Mouse (Mus musculus) Patski (cell line): ENCODE measurements around the gene Cenpj. TPM values are rescaled to one million over a fixed set of nuclear protein-coding genes. Genes with fewer than 3 reads are reported as not detected.

Experiments used
- ATAC-seq: fragments of 100-300 bp; one replicate; pipeline ENCODE4 v1.8.0; 2021
- CTCF ChIA-PET: fragments of 350-600 bp; sonication (Branson Sonifier 250); formaldehyde crosslinking; loops from one replicate; lab custom pipeline; 2022; ENCODE audit warnings: inconsistent platforms; lab: Charles Lee
- POLR2A ChIA-PET: fragments of 350-600 bp; sonication (Branson Sonifier 250); formaldehyde crosslinking; loops from one replicate; lab custom pipeline; 2022; ENCODE audit warnings: antibody characterized with exemption, inconsistent platforms; lab: Charles Lee
- DNase-seq: peaks from one replicate; pipeline ENCODE4 v3.0.0-alpha.2; 2011; ENCODE audit warnings: low read depth, low spot score
- H3K27me3 ChIP-seq: fragments of 371-371 bp; one replicate; pipeline ENCODE4 v1.5.1; 2021
- CTCF ChIP-seq: fragments of 100-300 bp; IDR thresholded peaks from one replicate; pipeline ENCODE4 v1.5.1; 2021
- in situ Hi-C: fragments of 300-500 bp; cut with MboI; formaldehyde crosslinking; loops from 3 replicates; pipeline ENCODE4 v1.11.1; 2018; ENCODE audit warnings: low pct_unique_long_range_greater_than_20kb, mixed read lengths
- polyA plus RNA-seq: library from polyadenylated mRNA; unstranded; gene quantifications from one replicate; pipeline ENCODE4 v1.2.3, GENCODE M21; 2021

The Cenpj gene
- polyA plus RNA-seq, 1 experiment from 2014 or later: 13.1 TPM

DNA sequence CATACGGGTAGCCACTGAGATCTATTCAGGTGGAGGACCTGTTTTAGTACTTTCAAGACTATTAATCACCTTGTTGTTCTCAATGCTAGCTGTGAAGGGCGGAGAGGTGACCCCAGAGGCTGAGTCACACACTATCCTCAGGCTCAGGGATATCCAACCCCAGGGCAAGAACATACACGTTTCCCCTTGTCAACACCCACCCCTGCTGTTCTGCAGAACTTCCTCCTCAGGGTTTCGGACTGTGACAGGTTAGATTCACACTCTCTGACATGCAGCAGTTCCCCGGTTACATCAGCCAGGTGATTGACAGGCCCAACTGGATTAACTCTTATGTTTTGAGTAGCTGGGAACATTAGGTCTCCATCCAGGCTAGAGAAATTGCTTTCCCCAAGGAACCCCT is 5.9 kb upstream of the Cenpj start:
- ATAC-seq (no peak), DNase-seq (no peak)
- ChIA-PET POLR2A (no interaction called here), CTCF (interaction anchor here (0.9 kb wide), 1 partner anchor 18 kb away, joined by 4 read pairs; no protein-coding TSS in a partner anchor)
- in situ Hi-C loops: no loop called here
- no peaks in the 10 kb centered on the region for H3K27me3 ChIP-seq
- no peak for TF ChIP-seq CTCF

DNA sequence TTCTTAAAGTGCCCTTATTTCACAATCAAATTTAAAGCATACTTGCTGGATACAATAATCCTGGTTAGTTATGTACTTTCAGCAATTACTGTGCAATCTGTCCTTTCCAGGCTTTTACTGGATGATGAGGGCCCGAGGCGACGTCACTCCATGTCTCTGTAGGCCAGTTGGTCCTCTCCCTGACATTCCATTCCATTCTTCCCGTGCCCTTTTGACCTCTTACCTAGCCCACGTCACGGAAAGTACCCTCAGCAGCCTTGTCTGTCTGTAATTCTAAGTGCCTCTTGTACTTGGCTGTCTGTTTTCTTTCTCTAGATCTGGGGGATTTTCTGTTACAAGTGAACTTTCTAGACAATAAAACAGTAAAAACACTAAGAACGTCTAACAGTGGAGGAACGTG is 3.8 kb upstream of the Cenpj start:
- ATAC-seq (no peak), DNase-seq (no peak)
- ChIA-PET POLR2A (no interaction called here), CTCF (no interaction called here)
- no peaks in the 10 kb centered on the region for H3K27me3 ChIP-seq
- no peak for TF ChIP-seq CTCF
- in situ Hi-C loops: no loop called here

GRCm38 (mm10) chr14:56575969-56576901 is 1.0 kb upstream of the Cenpj start:
- POLR2A ChIA-PET: no interaction called here

GRCm38 (mm10) chr14:56572546-56572945 is 2.7 kb downstream of the Cenpj start:
- ChIA-PET CTCF (interaction anchor here (1.2 kb wide), 1 partner anchor 22 kb away, joined by 3 read pairs; no protein-coding TSS in a partner anchor), POLR2A (interaction anchor here (1.1 kb wide), 1 partner anchor 10 kb away, joined by 3 read pairs; no protein-coding TSS in a partner anchor)
- no peaks in the 10 kb centered on the region for H3K27me3 ChIP-seq
- TF ChIP-seq CTCF: no peak
- DNase-seq (no peak), ATAC-seq (no peak)
- in situ Hi-C loops: no loop called here

More at GRCm38 (mm10) chr14:56575969-56576901, 1.0 kb upstream of the Cenpj start:
- DNase-seq: no peak
- no peak for TF ChIP-seq CTCF
- in situ Hi-C loops: no loop called here
- H3K27me3 ChIP-seq: no peaks in the 10 kb centered on the region
- ATAC-seq: no peak
- CTCF ChIA-PET: no interaction called here

GRCm38 (mm10) chr14:56571310-56572093 is 3.7 kb downstream of the Cenpj start:
- ATAC-seq (peak; percentile 89), DNase-seq (peak; percentile 70)
- H3K27me3 ChIP-seq: no peaks in the 10 kb centered on the region
- ChIA-PET POLR2A (no interaction called here), CTCF (interaction anchor here (1.0 kb wide), 1 partner anchor 16 kb away, joined by 3 read pairs; no protein-coding TSS in a partner anchor)
- TF ChIP-seq CTCF: no peak
- in situ Hi-C loops: no loop called here

DNA sequence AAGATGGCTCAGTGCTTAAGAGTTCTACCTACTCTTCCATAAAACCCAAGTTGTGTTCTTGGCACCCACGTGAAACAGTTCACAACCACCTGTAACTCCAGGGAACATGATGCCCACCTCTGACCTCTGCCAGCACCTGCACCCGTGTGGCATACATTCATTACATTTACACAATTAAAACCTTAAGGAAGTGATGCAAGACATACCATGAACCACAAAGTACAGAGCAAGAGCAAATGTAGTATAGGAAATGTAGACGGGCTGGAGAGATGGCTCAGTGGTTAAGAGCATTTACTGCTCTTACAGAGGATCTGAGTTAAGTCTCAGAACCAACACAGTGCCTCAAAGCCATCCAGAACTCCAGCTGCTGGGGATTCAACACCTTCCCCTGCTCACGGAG is 6.2 kb downstream of the Cenpj start:
- no peak for ATAC-seq
- no peak for DNase-seq
- ChIA-PET CTCF (interaction anchor here (1.0 kb wide), 1 partner anchor 15 kb away, joined by 3 read pairs; no protein-coding TSS in a partner anchor), POLR2A (no interaction called here)
- no peak for TF ChIP-seq CTCF
- in situ Hi-C loops: no loop called here
- H3K27me3 ChIP-seq: no peaks in the 10 kb centered on the region

- no peak for TF ChIP-seq CTCF
- CTCF ChIA-PET: interaction anchor here (1.1 kb wide), 2 partner anchors 9 to 11 kb away, joined by 3 read pairs; no protein-coding TSS in a partner anchor
Measured at GRCm38 (mm10) chr14:56567476-56567875, 7.7 kb downstream of the Cenpj start.

DNA sequence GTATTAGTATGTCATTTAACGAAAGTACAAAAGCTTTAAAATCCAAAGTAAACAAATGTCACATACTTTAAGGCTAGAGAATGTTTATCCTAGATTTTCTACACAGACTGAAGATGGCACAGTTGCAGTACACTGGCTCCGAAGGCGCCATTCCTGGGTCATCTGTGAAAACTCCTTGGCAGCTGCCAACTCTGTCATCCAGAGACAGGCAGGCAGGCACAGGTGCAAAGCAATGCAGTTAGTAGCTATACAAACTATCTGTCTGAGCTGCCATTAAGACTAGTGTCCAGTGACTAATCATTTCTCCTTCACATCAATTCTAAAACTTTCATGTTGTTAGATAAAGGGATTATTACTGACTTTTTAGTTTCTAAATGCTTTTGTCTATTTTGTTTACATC is 16.1 kb downstream of the Cenpj start:
- in situ Hi-C loops: no loop called here
- ChIA-PET POLR2A (no interaction called here), CTCF (interaction anchor here (1.4 kb wide), 3 partner anchors 9 to 11 kb away, joined by 3 to 4 read pairs (median 3); no protein-coding TSS in a partner anchor)
- TF ChIP-seq CTCF: no peak
- DNase-seq (no peak), ATAC-seq (no peak)
- no peaks in the 10 kb centered on the region for H3K27me3 ChIP-seq

More at GRCm38 (mm10) chr14:56567476-56567875, 7.7 kb downstream of the Cenpj start:
- H3K27me3 ChIP-seq: no peaks in the 10 kb centered on the region
- in situ Hi-C loops: no loop called here
- ATAC-seq (no peak), DNase-seq (no peak)
- POLR2A ChIA-PET: no interaction called here

DNA sequence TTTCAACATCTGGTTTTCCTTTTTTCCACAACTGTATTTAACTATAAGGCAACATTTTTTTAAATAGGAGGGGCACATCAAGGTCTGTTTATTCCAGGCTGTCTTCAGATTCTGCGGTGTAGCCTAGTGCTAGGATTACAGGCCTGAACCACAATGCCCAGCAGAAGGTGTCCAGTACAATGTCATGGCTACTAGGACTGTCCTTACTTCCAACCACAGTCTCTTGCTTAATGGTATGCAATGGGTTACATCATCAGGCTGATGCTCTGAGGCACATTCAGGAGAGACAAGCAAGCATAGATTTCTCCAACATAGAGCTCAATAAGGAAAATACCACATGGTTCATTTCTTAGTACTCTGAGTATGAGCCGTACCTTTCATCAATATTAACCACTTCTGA is 20.5 kb downstream of the Cenpj start:
- ATAC-seq (no peak), DNase-seq (no peak)
- in situ Hi-C loops: no loop called here
- no peaks in the 10 kb centered on the region for H3K27me3 ChIP-seq
- no peak for TF ChIP-seq CTCF
- POLR2A ChIA-PET: no interaction called here
- CTCF ChIA-PET: no interaction called here

GRCm38 (mm10) chr14:56553331-56553730 is 21.9 kb downstream of the Cenpj start:
- TF ChIP-seq CTCF: no peak
- CTCF ChIA-PET: interaction anchor here (1.1 kb wide), 2 partner anchors 16 to 21 kb away, joined by 3 read pairs; no protein-coding TSS in a partner anchor
- ATAC-seq (no peak), DNase-seq (no peak)
- no peaks in the 10 kb centered on the region for H3K27me3 ChIP-seq
- POLR2A ChIA-PET: no interaction called here
- in situ Hi-C loops: no loop called here
